Mouse (Mus musculus): ENCODE data around the gene Cpt1a. TPM values are rescaled to one million over a fixed set of nuclear protein-coding genes. Genes with fewer than 3 reads are reported as not detected.

The Cpt1a gene
- polyA plus RNA-seq, 1 experiment from 2014 or later, result 20.8 TPM

DNA sequence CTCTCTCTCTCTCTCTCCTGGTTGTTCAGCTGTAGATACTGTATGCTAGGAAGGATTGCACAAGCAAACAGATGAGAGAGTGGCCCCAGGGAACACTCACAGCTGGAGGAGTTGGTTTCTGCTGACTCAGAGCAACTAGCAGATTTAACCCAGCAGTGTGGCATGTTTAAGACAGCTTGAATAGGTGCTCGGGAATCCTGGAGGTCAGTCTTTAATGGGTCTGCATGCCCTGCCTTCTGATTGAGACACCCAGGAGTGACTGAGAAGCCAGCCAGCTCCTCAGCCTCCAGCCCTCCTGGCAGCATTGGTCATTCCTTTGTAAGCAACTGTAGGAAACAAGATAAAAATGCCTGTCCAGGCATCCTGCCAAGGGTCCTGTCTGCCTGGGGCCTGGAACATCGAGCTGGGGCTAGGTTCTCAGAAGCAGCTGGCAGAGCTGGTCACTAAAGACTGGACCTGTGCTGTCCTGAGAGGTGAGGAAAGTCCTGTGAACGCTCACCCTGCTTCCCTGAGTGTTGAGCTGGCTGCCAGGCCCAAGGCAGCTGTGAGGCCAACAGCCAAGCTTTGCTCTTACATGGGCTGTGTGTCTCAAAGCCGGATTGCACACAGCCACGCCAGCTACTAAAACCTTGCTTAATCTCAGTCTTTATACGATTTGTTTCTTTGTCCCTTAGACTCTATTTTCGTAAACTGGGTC is 31.4 kb downstream of the Cpt1a start:
- WGBS, result 51% methylated on average over 7 of the region's 7 CpGs
- Histone ChIP-seq H3K4me2 (no peak overlapping the region), H3K36me3 (peaks cover 16% of the 10 kb centered on the region), H3K27me3 (replicated peaks) (no peaks in the 10 kb centered on the region), H3K9me3 (no peaks in the 10 kb centered on the region), H3K27ac (peak overlapping the region; percentile 21; the same call in 1 of the 2 replicates), H3K4me1 (peaks cover 5% of the 10 kb centered on the region; the same call in 1 of the 2 replicates), H3K9ac (no peak overlapping the region), H3K4me3 (replicated peaks) (no peak overlapping the region)
- ATAC-seq (ENCODE audit: insufficient read depth, low FRiP score, low read depth), result no peak; the same call in 1 of the 2 replicates

DNA sequence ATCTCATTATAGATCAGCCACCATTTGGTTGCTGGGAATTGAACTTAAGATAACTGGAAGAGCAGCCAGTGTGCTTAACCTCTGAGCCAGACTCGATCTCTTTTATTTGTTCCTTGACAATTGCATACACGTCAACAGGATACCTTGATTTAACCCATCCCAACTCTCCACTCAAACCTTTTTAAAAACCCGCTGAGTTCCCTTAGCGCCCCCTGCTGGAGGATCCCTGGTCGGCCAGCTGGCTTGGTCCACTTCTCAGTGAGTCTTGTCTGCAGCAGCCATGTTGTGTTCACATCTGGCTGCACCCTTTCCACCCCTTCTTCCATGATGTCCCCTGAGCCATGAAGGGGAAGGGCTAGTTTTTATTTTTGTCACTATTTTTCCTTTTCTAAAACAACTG is 33.0 kb downstream of the Cpt1a start:
- peaks cover 5% of the 10 kb centered on the region; the same call in 1 of the 2 replicates for H3K4me1 ChIP-seq
- no peak overlapping the region for H3K9ac ChIP-seq
- ATAC-seq (ENCODE audit: insufficient read depth, low FRiP score, low read depth), result no peak
- no peak overlapping the region for H3K4me3 ChIP-seq (replicated peaks)
- H3K9me3 ChIP-seq, result no peaks in the 10 kb centered on the region
- no peak overlapping the region for H3K27ac ChIP-seq
- no peak overlapping the region for H3K4me2 ChIP-seq
- H3K36me3 ChIP-seq, result peaks cover 19% of the 10 kb centered on the region
- 57% methylated on average over 5 of the region's 5 CpGs for WGBS
- H3K27me3 ChIP-seq (replicated peaks), result no peaks in the 10 kb centered on the region

- Histone ChIP-seq H3K27me3 (replicated peaks) (no peaks in the 10 kb centered on the region), H3K9ac (no peak overlapping the region), H3K4me2 (no peak overlapping the region), H3K36me3 (peaks cover 19% of the 10 kb centered on the region), H3K4me3 (replicated peaks) (no peak overlapping the region), H3K9me3 (no peaks in the 10 kb centered on the region), H3K4me1 (peaks cover 5% of the 10 kb centered on the region; the same call in 1 of the 2 replicates), H3K27ac (no peak overlapping the region)
- 78% methylated on average over 5 of the region's 5 CpGs for WGBS
- ATAC-seq (ENCODE audit: insufficient read depth, low FRiP score, low read depth), result no peak
These were observed 34.4 kb downstream of the Cpt1a start for GRCm38 (mm10) chr19:3356516-3356915.

DNA sequence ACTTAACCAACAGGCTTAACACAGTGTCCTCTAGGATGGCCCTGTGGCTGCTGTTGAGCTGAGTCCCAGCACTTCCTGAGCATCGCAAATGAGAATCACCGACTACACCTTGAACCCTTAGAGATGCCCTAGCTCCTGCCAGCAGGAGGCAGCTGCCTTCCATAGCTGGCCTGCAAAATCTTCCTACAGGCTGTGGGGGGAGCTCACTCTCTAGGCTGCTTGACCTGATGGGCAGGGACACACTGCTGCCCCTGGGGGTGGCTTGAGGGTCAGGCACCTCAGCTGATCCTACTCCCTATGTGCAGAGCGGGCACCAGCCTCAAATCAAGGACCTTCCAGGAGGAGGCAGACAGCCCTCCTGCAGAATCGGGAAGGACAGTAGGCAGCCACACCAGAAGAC is 35.5 kb downstream of the Cpt1a start:
- no peaks in the 10 kb centered on the region for H3K9me3 ChIP-seq
- H3K4me1 ChIP-seq, result peaks cover 5% of the 10 kb centered on the region; the same call in 1 of the 2 replicates
- 78% methylated on average over 4 of the region's 4 CpGs for WGBS
- H3K27me3 ChIP-seq (replicated peaks), result no peaks in the 10 kb centered on the region
- H3K36me3 ChIP-seq, result peaks cover 24% of the 10 kb centered on the region
- ATAC-seq (ENCODE audit: insufficient read depth, low FRiP score, low read depth), result no peak
- no peak overlapping the region for H3K27ac ChIP-seq
- H3K4me2 ChIP-seq, result no peak overlapping the region
- no peak overlapping the region for H3K4me3 ChIP-seq (replicated peaks)
- no peak overlapping the region for H3K9ac ChIP-seq

- no peak for ATAC-seq (ENCODE audit: insufficient read depth, low FRiP score, low read depth)
- whole genome bisulfite sequencing, result 81% methylated on average over 13 of the region's 13 CpGs
- Histone ChIP-seq H3K4me2 (no peak overlapping the region), H3K27me3 (replicated peaks) (no peaks in the 10 kb centered on the region), H3K9me3 (no peaks in the 10 kb centered on the region), H3K36me3 (peaks cover 28% of the 10 kb centered on the region), H3K4me1 (no peaks in the 10 kb centered on the region), H3K27ac (no peak overlapping the region), H3K4me3 (replicated peaks) (no peak overlapping the region), H3K9ac (no peak overlapping the region)
These were observed 37.9 kb downstream of the Cpt1a start for GRCm38 (mm10) chr19:3359841-3360588.

DNA sequence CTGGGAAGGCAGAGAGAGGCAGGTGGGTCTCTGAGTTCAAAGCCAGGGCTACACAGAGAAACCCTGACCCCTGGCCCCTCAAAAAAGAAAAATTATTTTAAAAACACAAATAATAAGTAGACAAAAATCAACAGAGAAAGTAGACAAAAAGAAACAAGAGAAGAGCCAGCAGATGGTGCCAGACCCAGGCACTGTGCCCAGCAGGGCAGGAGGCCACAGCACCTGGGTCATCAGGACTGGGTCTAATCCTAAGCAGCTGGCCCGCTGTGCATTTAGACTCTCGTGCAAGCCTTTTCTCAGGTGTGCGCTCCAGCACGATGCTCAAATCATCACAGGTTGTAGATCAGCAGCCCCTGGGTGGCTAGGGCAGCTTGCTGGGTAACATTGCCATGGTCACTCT is 41.4 kb downstream of the Cpt1a start:
- Histone ChIP-seq H3K9ac (no peak overlapping the region), H3K9me3 (no peaks in the 10 kb centered on the region), H3K27me3 (replicated peaks) (no peaks in the 10 kb centered on the region), H3K4me1 (no peaks in the 10 kb centered on the region), H3K4me3 (replicated peaks) (no peak overlapping the region), H3K36me3 (peaks cover 18% of the 10 kb centered on the region), H3K4me2 (no peak overlapping the region), H3K27ac (no peak overlapping the region)
- WGBS, result 88% methylated on average over 4 of the region's 4 CpGs
- ATAC-seq (ENCODE audit: insufficient read depth, low FRiP score, low read depth), result no peak

- peaks cover 15% of the 10 kb centered on the region for H3K36me3 ChIP-seq
These were observed 43.0 kb downstream of the Cpt1a start for GRCm38 (mm10) chr19:3365089-3365488.

GRCm38 (mm10) chr19:3368276-3368675 is 46.1 kb downstream of the Cpt1a start:
- Histone ChIP-seq H3K4me1 (no peaks in the 10 kb centered on the region), H3K27ac (no peak overlapping the region), H3K4me3 (replicated peaks) (no peak overlapping the region), H3K36me3 (peaks cover 16% of the 10 kb centered on the region), H3K9me3 (no peaks in the 10 kb centered on the region), H3K9ac (no peak overlapping the region), H3K4me2 (no peak overlapping the region), H3K27me3 (replicated peaks) (no peaks in the 10 kb centered on the region)
- 89% methylated on average over 3 of the region's 3 CpGs for WGBS
- no peak for ATAC-seq (ENCODE audit: insufficient read depth, low FRiP score, low read depth)

More at GRCm38 (mm10) chr19:3365089-3365488, 43.0 kb downstream of the Cpt1a start:
- WGBS, result 92% methylated on average over 3 of the region's 3 CpGs
- Histone ChIP-seq H3K27ac (no peak overlapping the region), H3K4me1 (no peaks in the 10 kb centered on the region), H3K9ac (no peak overlapping the region), H3K9me3 (no peaks in the 10 kb centered on the region), H3K4me2 (no peak overlapping the region), H3K4me3 (replicated peaks) (no peak overlapping the region), H3K27me3 (replicated peaks) (no peaks in the 10 kb centered on the region)
- no peak for ATAC-seq (ENCODE audit: insufficient read depth, low FRiP score, low read depth)

DNA sequence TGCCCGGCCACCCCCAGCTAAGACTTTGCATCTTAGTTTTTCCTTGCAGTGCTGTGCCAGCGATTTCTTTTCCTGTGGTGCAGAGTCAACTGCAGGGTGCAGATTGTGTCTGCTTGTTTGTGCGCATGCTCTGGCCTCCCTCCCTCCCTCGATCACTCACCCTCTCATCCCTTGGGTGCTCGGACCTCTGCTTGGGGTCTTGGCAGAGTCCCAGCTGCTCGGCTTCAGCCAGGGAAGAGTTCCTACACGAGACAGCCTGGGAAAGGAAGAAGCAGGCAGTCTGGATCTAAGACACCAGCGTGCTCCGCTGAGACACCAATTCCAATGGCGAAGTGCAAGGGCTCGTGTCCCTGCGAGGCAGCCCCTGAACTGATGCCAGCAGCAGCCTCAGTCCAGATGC is 51.2 kb downstream of the Cpt1a start:
- 60% methylated on average over 12 of the region's 12 CpGs for WGBS
- H3K36me3 ChIP-seq, result peaks cover 10% of the 10 kb centered on the region; the same call in 1 of the 2 replicates

GRCm38 (mm10) chr19:3374028-3374427 is 51.9 kb downstream of the Cpt1a start:
- 54% methylated on average over 2 of the region's 2 CpGs for WGBS
- ATAC-seq (ENCODE audit: insufficient read depth, low FRiP score, low read depth), result no peak

More for the DNA sequence above, 51.2 kb downstream of the Cpt1a start:
- Histone ChIP-seq H3K27ac (no peak overlapping the region), H3K27me3 (replicated peaks) (no peaks in the 10 kb centered on the region), H3K9me3 (no peaks in the 10 kb centered on the region), H3K4me3 (replicated peaks) (no peak overlapping the region), H3K4me2 (no peak overlapping the region), H3K4me1 (0 out of 2 replicates have a peak, but pooled peaks cover 3% of the 10 kb centered on the region), H3K9ac (no peak overlapping the region)
- ATAC-seq (ENCODE audit: insufficient read depth, low FRiP score, low read depth), result no peak

DNA sequence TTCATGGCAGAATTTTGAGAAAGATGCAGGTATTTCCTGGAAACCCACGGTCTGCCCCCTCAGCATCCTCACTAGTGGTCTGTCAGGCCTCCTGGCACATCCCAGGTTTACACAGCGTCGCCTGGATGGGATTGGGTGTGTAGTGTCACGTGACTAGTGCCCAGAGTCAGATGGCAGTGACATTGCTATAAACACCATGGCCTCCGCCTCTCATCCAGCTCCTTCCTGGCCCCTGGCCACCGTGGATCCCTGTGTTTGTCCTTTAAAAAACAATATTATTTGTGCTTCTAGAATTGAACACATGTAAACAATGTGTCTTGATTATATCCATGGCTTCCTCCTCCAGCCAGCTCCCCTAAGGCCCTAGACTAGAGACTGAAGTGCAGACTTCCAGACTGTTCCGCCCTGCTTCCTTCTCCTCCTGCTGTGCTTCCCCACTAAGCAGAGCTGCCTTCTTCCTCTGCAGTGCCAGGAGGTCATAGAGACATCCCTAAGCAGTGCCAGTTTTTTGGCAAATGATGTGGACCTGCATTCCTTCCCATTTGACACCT is 53.9 kb downstream of the Cpt1a start:
- ATAC-seq (ENCODE audit: insufficient read depth, low FRiP score, low read depth), result no peak
- no peak overlapping the region for H3K9ac ChIP-seq
- H3K27ac ChIP-seq, result no peak overlapping the region
- H3K36me3 ChIP-seq, result peaks cover 12% of the 10 kb centered on the region; the same call in 1 of the 2 replicates
- WGBS, result 58% methylated on average over 7 of the region's 7 CpGs
- H3K9me3 ChIP-seq, result no peaks in the 10 kb centered on the region
- 0 out of 2 replicates have a peak, but pooled peaks cover 3% of the 10 kb centered on the region for H3K4me1 ChIP-seq
- no peak overlapping the region for H3K4me3 ChIP-seq (replicated peaks)
- H3K27me3 ChIP-seq (replicated peaks), result no peaks in the 10 kb centered on the region
- H3K4me2 ChIP-seq, result no peak overlapping the region

More at GRCm38 (mm10) chr19:3374028-3374427, 51.9 kb downstream of the Cpt1a start:
- H3K9ac ChIP-seq, result no peak overlapping the region
- no peak overlapping the region for H3K27ac ChIP-seq
- H3K4me3 ChIP-seq (replicated peaks), result no peak overlapping the region
- H3K4me1 ChIP-seq, result 0 out of 2 replicates have a peak, but pooled peaks cover 3% of the 10 kb centered on the region
- no peaks in the 10 kb centered on the region for H3K27me3 ChIP-seq (replicated peaks)
- no peak overlapping the region for H3K4me2 ChIP-seq
- H3K36me3 ChIP-seq, result peaks cover 10% of the 10 kb centered on the region; the same call in 1 of the 2 replicates
- no peaks in the 10 kb centered on the region for H3K9me3 ChIP-seq

Measured in stomach, embryonic 15.5 days (tissue).